Comparison of ENCODE assay signal across 8 mouse cellular contexts in genomic region chr10:52232196-52233176, GRCm38 (mm10). TPM values are rescaled to one million over a fixed set of nuclear protein-coding genes. Genes with fewer than 3 reads are reported as not detected.
A peak's percentile ranks its signal among the peaks of the same experiment; 100 is the strongest.
DNase-seq lines count a peak whose midpoint lies in the region; ATAC-seq and TF ChIP-seq lines count a peak whose summit lies in the region.

No protein-coding gene starts in this region.

- H3K4me1 ChIP-seq in cerebellum, adult 2 months (ENCODE audit: control insufficient read depth, insufficient read depth, low read length), result no peaks in the 10 kb centered on the region
- peaks cover 4% of the 10 kb centered on the region for H3K4me1 ChIP-seq in intestine, embryonic 15.5 days (replicated peaks)
- H3K4me1 ChIP-seq in liver, embryonic 14.5 days (replicated peaks; ENCODE audit: control insufficient read depth in 2 of 2, insufficient read depth in 2 of 2, low read length in 1 of 2), result peaks cover 0 to 6% of the 10 kb centered on the region in 2 experiments; a peak in 1 of 4 replicates

- H3K4me3 ChIP-seq in cerebellum, adult 2 months (replicated peaks; ENCODE audit: insufficient read depth, low read depth, low read length), result peak overlapping the region; percentile 49
- peak overlapping the region; percentile 87 for H3K4me3 ChIP-seq in intestine, embryonic 15.5 days (replicated peaks)
- peak overlapping the region; percentile 27 to 62 for H3K4me3 ChIP-seq in liver, embryonic 14.5 days (ENCODE audit: insufficient read depth in 1 of 2, low read depth in 2 of 2, low read length in 2 of 2)

- H3K27me3 ChIP-seq in cerebellum, adult 2 months (ENCODE audit: control insufficient read depth, insufficient read depth, low read length), result no peaks in the 10 kb centered on the region
- no peaks in the 10 kb centered on the region for H3K27me3 ChIP-seq in intestine, embryonic 15.5 days (replicated peaks)
- H3K27me3 ChIP-seq in liver, embryonic 14.5 days (ENCODE audit: control insufficient read depth, insufficient read depth, low read length), result no peaks in the 10 kb centered on the region; the same call in 1 of the 2 replicates

- no peak for TF ChIP-seq POLR2A in cerebellum, adult 2 months (IDR thresholded peaks at IDR 0.05; ENCODE audit: borderline replicate concordance, insufficient read depth, low read length)

- DNase-seq in right cerebral cortex, postnatal 10 days (ENCODE audit: low spot score in 2 of 2), result peak; percentile 36 to 38
- no peak for DNase-seq in right cerebral cortex, adult 18-20 months
- peak; percentile 43 to 46 for DNase-seq in cerebellum, adult 2 months
- peak; percentile 9 for DNase-seq in gastrocnemius, postnatal 25 days
- DNase-seq in liver, embryonic 14.5 days (ENCODE audit: low read depth in 3 of 3, low spot score in 3 of 3), result no peak
- peak; percentile 37 for DNase-seq in neural tube, embryonic 10.5 days (ENCODE audit: extremely low spot score, low spot score)
- DNase-seq in yolk sac, embryonic 10.5 days (ENCODE audit: low spot score), result peak; percentile 86

- 11% methylated on average over 21 of the region's 21 CpGs for WGBS in cerebellum, adult 2 months
- WGBS in intestine, embryonic 15.5 days, result 5% methylated on average over 21 of the region's 21 CpGs
- 8% methylated on average over 21 of the region's 21 CpGs for WGBS in liver, embryonic 14.5 days (ENCODE audit: insufficient replicate concordance)

- peak; percentile 86 for ATAC-seq in intestine, embryonic 15.5 days
- ATAC-seq in liver, embryonic 14.5 days (ENCODE audit: insufficient read depth), result peak; percentile 16; the same call in 1 of the 2 replicates

- peak overlapping the region; percentile 36; the same call in 1 of the 2 replicates for H3K9ac ChIP-seq in intestine, embryonic 15.5 days
- H3K9ac ChIP-seq in liver, embryonic 14.5 days (replicated peaks), result no peak overlapping the region

- H3K36me3 ChIP-seq in intestine, embryonic 15.5 days, result no peaks in the 10 kb centered on the region
- H3K36me3 ChIP-seq in liver, embryonic 14.5 days (replicated peaks; ENCODE audit: control insufficient read depth, insufficient read depth, low read depth), result no peaks in the 10 kb centered on the region

- no peak overlapping the region for H3K27ac ChIP-seq in cerebellum, adult 2 months (ENCODE audit: insufficient read depth, low read length)
- peak overlapping the region; percentile 90 for H3K27ac ChIP-seq in intestine, embryonic 15.5 days
- H3K27ac ChIP-seq in liver, embryonic 14.5 days, result no peak overlapping the region

- H3K9me3 ChIP-seq in intestine, embryonic 15.5 days, result no peaks in the 10 kb centered on the region
- no peaks in the 10 kb centered on the region for H3K9me3 ChIP-seq in liver, embryonic 14.5 days (ENCODE audit: control insufficient read depth, low read length)

- H3K4me2 ChIP-seq in intestine, embryonic 15.5 days (replicated peaks), result peak overlapping the region; percentile 73
- H3K4me2 ChIP-seq in liver, embryonic 14.5 days (ENCODE audit: low read depth), result peak overlapping the region; percentile 74

- no peak for TF ChIP-seq EP300 in liver, embryonic 14.5 days (IDR thresholded peaks at IDR 0.05; ENCODE audit: low read depth)

- peak; percentile 55; the same call in 1 of the 2 replicates for TF ChIP-seq CTCF in cerebellum, adult 2 months (IDR thresholded peaks at IDR 0.05; ENCODE audit: borderline replicate concordance, insufficient read depth, low read depth, low read length)
- TF ChIP-seq CTCF in liver, embryonic 14.5 days (IDR thresholded peaks at IDR 0.05; ENCODE audit: low read depth), result peak; percentile 50

RNA-seq across cellular contexts. Expression of gene Dcbld1, which starts 0.9 kb away (rescaled TPM):
- 8.3 and 9.2 TPM in 2 replicates for polyA plus RNA-seq in cerebellum, adult 2 months (2012; rRNA removed)
- 1 to 10 TPM; 1.3 to 1.7 TPM for total RNA-seq in gastrocnemius, postnatal 25 days (2021)
- 42.4 and 44.6 TPM in 2 replicates for polyA plus RNA-seq in intestine, embryonic 15.5 days (2015; fragmentation: Nextera tagmentation; extraction: Ambion mirVana)
- 1.8 and 1.9 TPM in 2 replicates for polyA plus RNA-seq in liver, embryonic 14.5 days (2012; rRNA removed)
- 2.9 and 3.1 TPM in 2 replicates for polyA plus RNA-seq in liver, embryonic 14.5 days (2014; fragmentation: Nextera tagmentation; extraction: Ambion mirVana)

RNA-seq across cellular contexts. Expression of gene Ros1, which starts 37.4 kb away (rescaled TPM):
- polyA plus RNA-seq in cerebellum, adult 2 months (2012; rRNA removed), result not detected in 2 replicates
- under 1 TPM; 0.03 to 0.13 TPM for total RNA-seq in gastrocnemius, postnatal 25 days (2021)
- polyA plus RNA-seq in intestine, embryonic 15.5 days (2015; fragmentation: Nextera tagmentation; extraction: Ambion mirVana), result 3.3 and 3.6 TPM in 2 replicates
- 0.02 and 0.03 TPM in 2 replicates for polyA plus RNA-seq in liver, embryonic 14.5 days (2012; rRNA removed)
- polyA plus RNA-seq in liver, embryonic 14.5 days (2014; fragmentation: Nextera tagmentation; extraction: Ambion mirVana), result 0.03 and 0.05 TPM in 2 replicates

Comparison
In these comparisons a context has a peak if more than half of its experiments do, and no peak if none do; other contexts are left out.
1. DNase-seq: peak in right cerebral cortex, postnatal 10 days (2 of 2), cerebellum, adult 2 months (2 of 2), gastrocnemius, postnatal 25 days (single experiment), neural tube, embryonic 10.5 days (single experiment) and yolk sac, embryonic 10.5 days (single experiment); none in right cerebral cortex, adult 18-20 months (single experiment) and liver, embryonic 14.5 days (0 of 3).
2. Peak in every context shown above with its lines, with median percentiles within 50 percentile points of each other: H3K4me3 ChIP-seq.